Mouse (Mus musculus) embryonic facial prominence, embryonic 11.5 days (tissue): Measurements from ENCODE around the gene Os9. TPM values are rescaled to one million over a fixed set of nuclear protein-coding genes. Genes with fewer than 3 reads are reported as not detected.
A peak's percentile ranks its signal among the peaks of the same experiment; 100 is the strongest.

Source experiments
- ATAC-seq: fragments of 200-750 bp; cut with Nextera tagmentation; replicated peaks from 2 replicates; pipeline ENCODE4 v1.8.0; 2017; ENCODE audit warnings: low read depth; ENCODE audit not compliant: insufficient number of reproducible peaks, low FRiP score, low TSS enrichment
- DNase-seq: peaks from one replicate; pipeline ENCODE4 v3.0.0-alpha.2; 2015; ENCODE audit warnings: low spot score
- H3K27ac ChIP-seq: fragments of 300-500 bp; sonication (generic); replicated peaks from 2 replicates; pipeline ENCODE4 v1.5.1; 2014; ENCODE audit warnings: mild to moderate bottlenecking, low read depth, low read length, control low read depth
- H3K27me3 ChIP-seq: fragments of 300-500 bp; sonication (generic); 2 replicates; pipeline ENCODE4 v1.6.1; 2014; ENCODE audit warnings: mild to moderate bottlenecking, low read length, moderate library complexity, mixed read lengths; ENCODE audit not compliant: control insufficient read depth, insufficient read depth
- H3K36me3 ChIP-seq: fragments of 300-500 bp; sonication (generic); replicated peaks from 2 replicates; pipeline ENCODE4 v1.6.1; 2014; ENCODE audit warnings: low read depth, mild to moderate bottlenecking, low read length, moderate library complexity, mixed read lengths; ENCODE audit not compliant: control insufficient read depth, insufficient read depth
- H3K4me1 ChIP-seq: fragments of 300-500 bp; sonication (generic); 2 replicates; pipeline ENCODE4 v1.6.1; 2014; ENCODE audit warnings: low read length, mixed read lengths; ENCODE audit not compliant: control insufficient read depth, insufficient read depth
- H3K4me2 ChIP-seq: fragments of 300-500 bp; sonication (generic); 2 replicates; pipeline ENCODE4 v1.6.1; 2014; ENCODE audit warnings: low read depth, mild to moderate bottlenecking, control low read depth, low read length, moderate library complexity
- H3K4me3 ChIP-seq: fragments of 300-500 bp; sonication (generic); 2 replicates; pipeline ENCODE4 v1.5.1; 2014; ENCODE audit warnings: low read depth, low read length, control low read depth
- H3K9ac ChIP-seq: fragments of 300-500 bp; sonication (generic); replicated peaks from 2 replicates; pipeline ENCODE4 v1.6.1; 2014; ENCODE audit warnings: mild to moderate bottlenecking, control low read depth, low read length
- H3K9me3 ChIP-seq: fragments of 300-500 bp; sonication (generic); replicated peaks from 2 replicates; pipeline ENCODE4 v1.6.1; 2016; ENCODE audit warnings: mild to moderate bottlenecking, low read length, inconsistent platforms, mixed read lengths; ENCODE audit not compliant: control insufficient read depth
- WGBS: fragments of 180-500 bp; shearing (Covaris S2); extraction: QIAGEN DNeasy Blood & Tissue Kit; methylation state at CpG from one replicate; pipeline ENCODE4 v1.1.7; 2014; 5-methylcytosine and 5-hydroxymethylcytosine counted together
- polyA plus RNA-seq: library from polyadenylated mRNA; unstranded; fragments of >200 nt; fragmentation: Nextera tagmentation; extraction: Ambion mirVana; gene quantifications from 2 replicates; pipeline ENCODE4 v1.2.1, GENCODE M21; 2014

Os9 gene
- polyA plus RNA-seq, 1 experiment from 2014 or later = 29.5 TPM

DNA sequence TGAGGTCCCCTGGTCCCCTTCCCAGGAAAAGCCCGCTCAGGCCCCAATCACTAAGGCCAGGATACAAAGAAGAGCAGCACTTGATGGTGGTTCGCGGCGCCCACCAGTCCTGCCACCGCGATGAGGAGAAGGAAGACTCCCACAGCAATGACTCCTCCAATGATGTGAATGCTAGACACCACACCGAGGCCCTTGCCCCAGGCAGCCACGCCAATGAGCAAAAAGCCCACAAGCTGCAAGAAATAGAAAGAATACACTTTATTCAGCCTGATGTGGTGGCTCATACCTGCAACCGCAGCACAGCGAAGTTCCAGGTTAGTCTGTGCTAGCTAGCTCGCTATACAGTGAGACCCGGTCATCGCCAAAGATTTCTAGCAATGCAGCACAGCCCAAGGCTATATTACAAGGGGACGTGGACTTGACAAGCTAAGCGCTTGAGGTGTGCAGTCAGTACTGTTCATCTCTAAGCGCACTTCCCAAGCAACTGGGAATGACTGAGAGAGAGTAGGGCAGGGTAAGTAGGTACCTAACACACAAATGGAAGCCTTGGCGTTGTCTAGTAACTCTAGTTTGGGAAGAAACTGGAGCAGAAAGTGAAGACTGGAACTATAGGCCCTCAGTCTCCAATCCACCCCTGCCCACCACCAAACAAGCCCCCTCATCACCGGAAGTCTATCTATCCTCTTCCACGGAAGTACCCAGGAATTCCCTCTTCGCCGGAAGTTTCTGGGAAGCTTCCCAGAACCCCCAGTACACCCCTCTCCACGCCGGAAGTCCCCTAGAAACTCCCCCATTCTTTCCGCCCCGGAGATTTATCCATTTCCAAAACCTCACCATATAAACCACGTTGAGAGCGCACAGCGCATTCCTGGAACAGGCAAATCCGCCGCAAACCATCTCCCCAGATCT, 51.4 kb downstream of the Os9 start:
- peak overlapping the region; percentile 58 for H3K4me3 ChIP-seq
- H3K9me3 ChIP-seq = no peaks in the 10 kb centered on the region
- ATAC-seq (peak; percentile 66), DNase-seq (peak; percentile 80)
- H3K27me3 ChIP-seq = no peaks in the 10 kb centered on the region
- H3K4me2 ChIP-seq = peak overlapping the region; percentile 90
- H3K4me1 ChIP-seq = no peaks in the 10 kb centered on the region; the same call in 1 of the 2 replicates
- peak overlapping the region; percentile 67 for H3K9ac ChIP-seq
- WGBS = 7% methylated on average over 30 of the region's 30 CpGs
- H3K27ac ChIP-seq = peak overlapping the region; percentile 75
- H3K36me3 ChIP-seq = peaks cover 24% of the 10 kb centered on the region

DNA sequence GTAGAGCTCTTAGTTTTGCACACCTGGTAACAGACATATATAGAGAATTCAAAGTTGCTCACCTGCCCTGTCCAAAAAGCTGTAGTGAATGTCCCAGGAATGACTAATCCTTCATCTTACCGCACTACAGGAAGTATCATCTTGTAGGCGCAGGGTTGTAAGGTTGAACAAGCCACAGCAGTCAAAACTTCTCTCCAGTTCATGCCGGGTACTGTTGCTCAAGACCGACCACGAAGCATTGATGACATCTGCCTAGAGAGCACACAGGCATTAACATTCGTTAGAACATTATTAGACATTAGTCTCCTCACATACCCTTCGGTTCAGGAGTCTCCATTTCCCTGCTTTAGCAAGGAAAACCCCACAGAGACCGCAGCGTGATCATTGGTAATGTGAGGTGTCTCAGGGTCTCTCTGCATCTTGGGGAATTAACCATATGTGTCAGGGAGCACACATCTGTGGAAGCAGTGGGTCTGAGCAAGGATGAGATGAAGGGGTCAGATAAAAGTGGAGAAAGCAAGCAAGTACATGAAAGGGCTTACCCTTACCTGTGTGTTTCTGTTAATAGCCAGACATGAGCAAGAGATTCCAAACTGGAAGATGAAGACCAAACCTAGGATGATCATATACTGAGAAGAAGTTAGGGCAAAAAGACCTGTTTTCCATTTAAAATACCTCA, 52.4 kb downstream of the Os9 start:
- Histone ChIP-seq H3K4me2 (peak overlapping the region; percentile 90), H3K9me3 (no peaks in the 10 kb centered on the region), H3K36me3 (peaks cover 24% of the 10 kb centered on the region), H3K27me3 (no peaks in the 10 kb centered on the region), H3K9ac (peak overlapping the region; percentile 67), H3K27ac (no peak overlapping the region), H3K4me1 (no peaks in the 10 kb centered on the region; the same call in 1 of the 2 replicates), H3K4me3 (peak overlapping the region; percentile 58)
- no peak for DNase-seq
- no peak for ATAC-seq
- WGBS = 81% methylated on average over 9 of the region's 9 CpGs

DNA sequence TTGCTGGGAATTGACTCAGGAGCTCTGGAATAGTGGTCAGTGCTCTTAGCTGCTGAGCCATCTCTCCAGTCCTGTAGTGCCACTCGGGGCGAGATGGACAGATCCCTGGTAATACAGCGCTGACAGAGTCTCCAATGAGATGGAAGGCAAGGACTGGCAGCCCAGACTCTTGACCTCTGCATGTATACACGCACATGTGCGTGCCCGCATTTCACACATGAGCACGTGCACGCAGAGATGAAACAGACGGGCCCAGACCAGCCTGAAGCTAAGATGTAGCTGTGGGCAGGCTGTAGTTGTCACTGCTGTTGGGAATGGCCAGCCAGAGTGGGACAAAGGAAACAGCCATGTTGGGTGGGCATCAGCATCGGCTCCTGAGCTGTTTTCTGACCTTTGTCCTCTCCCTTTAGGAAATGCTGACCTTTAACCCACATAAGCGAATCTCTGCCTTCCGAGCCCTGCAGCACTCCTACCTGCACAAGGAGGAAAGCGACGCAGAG, 54.4 kb downstream of the Os9 start:
- Histone ChIP-seq H3K4me3 (no peak overlapping the region), H3K4me2 (no peak overlapping the region), H3K9me3 (no peaks in the 10 kb centered on the region), H3K4me1 (no peaks in the 10 kb centered on the region; the same call in 1 of the 2 replicates), H3K36me3 (peaks cover 24% of the 10 kb centered on the region), H3K27me3 (no peaks in the 10 kb centered on the region), H3K9ac (no peak overlapping the region), H3K27ac (no peak overlapping the region)
- WGBS = 87% methylated on average over 14 of the region's 14 CpGs
- ATAC-seq = no peak
- DNase-seq = no peak

DNA sequence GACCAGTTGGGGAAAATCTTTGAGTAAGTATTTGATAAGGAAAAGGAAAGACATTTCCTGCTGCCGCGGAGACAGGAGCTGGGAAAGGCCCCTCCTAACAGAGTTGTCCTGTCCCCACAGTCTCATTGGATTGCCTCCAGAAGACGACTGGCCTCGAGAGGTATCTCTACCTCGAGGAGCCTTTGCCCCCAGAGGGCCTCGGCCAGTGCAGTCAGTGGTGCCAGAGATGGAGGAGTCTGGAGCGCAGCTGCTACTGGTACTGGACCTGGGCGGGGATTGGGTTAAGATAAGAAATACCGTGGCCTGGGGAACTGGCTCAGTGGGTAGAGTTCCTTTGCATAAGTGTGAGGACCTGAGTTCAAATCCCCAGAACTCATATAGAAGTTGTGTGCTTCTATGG, 55.0 kb downstream of the Os9 start:
- Histone ChIP-seq H3K4me2 (no peak overlapping the region), H3K4me1 (no peaks in the 10 kb centered on the region; the same call in 1 of the 2 replicates), H3K9ac (no peak overlapping the region), H3K4me3 (no peak overlapping the region), H3K27ac (no peak overlapping the region), H3K27me3 (no peaks in the 10 kb centered on the region), H3K36me3 (peaks cover 24% of the 10 kb centered on the region), H3K9me3 (no peaks in the 10 kb centered on the region)
- DNase-seq (no peak), ATAC-seq (no peak)
- WGBS = 92% methylated on average over 9 of the region's 9 CpGs

DNA sequence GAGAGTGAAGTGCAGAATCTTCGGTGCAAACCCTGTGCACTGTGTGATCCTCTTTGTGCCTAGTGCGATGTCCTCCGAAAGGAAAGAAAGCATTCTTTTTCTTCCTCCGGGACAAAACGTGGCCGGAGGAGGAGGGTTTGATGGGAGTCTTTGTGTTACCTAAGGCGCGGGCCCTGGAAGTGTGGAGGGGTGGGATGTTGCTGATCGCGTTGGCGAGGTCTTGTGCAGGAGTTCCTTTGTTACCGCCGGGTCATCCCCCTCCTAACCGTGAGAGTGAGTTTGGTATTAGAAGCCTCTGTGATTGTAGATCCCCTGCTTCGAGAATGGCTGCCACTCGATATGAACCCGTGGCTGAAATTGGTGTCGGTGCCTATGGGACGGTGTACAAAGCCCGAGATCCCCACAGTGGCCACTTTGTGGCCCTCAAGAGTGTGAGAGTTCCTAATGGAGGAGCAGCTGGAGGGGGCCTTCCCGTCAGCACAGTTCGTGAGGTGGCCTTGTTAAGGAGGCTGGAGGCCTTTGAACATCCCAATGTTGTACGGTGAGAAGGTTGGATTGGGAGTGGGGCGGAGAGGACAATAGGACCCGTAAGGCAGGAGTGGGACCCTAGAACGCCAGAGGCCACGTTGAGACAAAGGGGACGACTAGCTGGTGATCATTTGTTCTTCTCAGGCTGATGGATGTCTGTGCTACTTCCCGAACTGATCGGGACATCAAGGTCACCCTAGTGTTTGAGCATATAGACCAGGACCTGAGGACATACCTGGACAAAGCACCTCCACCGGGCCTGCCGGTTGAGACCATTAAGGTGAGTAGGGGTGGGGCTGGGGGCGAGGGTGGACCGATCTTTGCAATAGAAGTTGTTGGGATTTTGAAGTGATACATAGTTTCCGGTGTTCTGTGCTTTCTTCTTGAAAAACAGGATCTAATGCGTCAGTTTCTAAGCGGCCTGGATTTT, 56.7 kb downstream of the Os9 start:
- no peak; the same call in 1 of the 2 replicates for ATAC-seq
- Histone ChIP-seq H3K27me3 (peaks cover 9% of the 10 kb centered on the region), H3K9me3 (no peaks in the 10 kb centered on the region), H3K36me3 (peaks cover 24% of the 10 kb centered on the region), H3K4me3 (peak overlapping the region; percentile 84), H3K4me2 (peak overlapping the region; percentile 73), H3K4me1 (no peaks in the 10 kb centered on the region; the same call in 1 of the 2 replicates), H3K27ac (peak overlapping the region; percentile 81), H3K9ac (peak overlapping the region; percentile 98)
- 12% methylated on average over 37 of the region's 37 CpGs for WGBS
- no peak for DNase-seq

DNA sequence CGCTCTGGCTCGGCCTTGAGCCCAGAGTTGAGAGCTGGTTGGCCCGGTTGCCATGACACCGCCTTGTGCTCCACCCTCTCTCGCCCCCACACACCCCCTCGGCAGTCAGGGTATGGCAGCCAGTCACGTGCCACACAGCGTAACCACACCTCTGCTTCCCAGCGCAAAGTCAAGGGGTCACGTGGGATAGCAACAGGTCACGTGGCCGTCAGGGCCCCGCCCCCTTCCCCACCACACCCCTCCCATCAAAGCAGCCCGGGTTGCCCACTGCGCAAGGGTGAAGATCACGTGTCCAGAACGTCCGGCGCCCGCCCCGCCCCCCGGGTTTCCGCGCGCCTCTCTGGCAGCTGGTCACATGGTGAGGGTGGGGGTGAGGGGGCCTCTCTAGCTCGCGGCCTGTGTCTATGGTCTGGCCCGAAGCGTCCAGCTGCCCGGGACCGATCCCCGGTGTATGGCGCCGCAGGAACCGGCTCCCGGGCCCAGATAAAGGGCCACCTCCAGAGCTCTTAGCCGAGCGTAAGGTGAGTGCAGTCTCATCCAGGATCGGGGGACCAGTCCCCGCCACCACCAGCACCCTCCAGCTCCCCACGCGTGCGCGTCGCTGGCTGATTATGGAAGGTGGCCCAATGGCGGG, 57.6 kb downstream of the Os9 start, which contains the start of gene Cdk4:
Gene Cdk4, plus strand, starts transcription at position 296 of the 634 bp plus-strand sequence.
- peaks cover 12% of the 10 kb centered on the region for H3K27me3 ChIP-seq
- no peaks in the 10 kb centered on the region for H3K9me3 ChIP-seq
- H3K4me1 ChIP-seq = peaks cover 2% of the 10 kb centered on the region; the same call in 1 of the 2 replicates
- peak within 1 kb of the TSS; percentile 98 for H3K9ac ChIP-seq
- DNase-seq = peak; percentile 99
- H3K4me2 ChIP-seq = peak within 1 kb of the TSS; percentile 73
- peak within 1 kb of the TSS; percentile 84 for H3K4me3 ChIP-seq
- H3K36me3 ChIP-seq = peaks cover 24% of the 10 kb centered on the region
- under 1% methylated on average over 46 of the region's 46 CpGs for WGBS
- peak within 1 kb of the TSS; percentile 81 for H3K27ac ChIP-seq
- peak; percentile 85 for ATAC-seq

DNA sequence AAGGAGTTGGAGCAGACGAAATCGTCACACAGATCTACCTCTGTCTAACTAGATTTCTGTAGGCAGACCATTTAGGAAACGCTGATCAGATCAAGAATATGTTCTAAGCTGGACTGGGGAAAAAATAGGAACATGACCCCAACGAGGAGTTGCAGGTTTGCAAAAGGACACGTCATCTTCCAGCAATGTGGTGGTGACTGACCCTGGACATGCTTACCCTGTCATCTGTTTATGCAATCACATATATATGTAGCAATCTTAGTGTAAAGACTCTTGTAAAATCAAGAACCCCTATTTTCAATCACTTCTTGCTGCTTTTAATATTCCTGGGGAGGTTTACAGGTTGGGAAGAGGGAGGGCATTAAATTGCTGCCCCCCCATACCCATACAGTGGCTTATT, 58.4 kb downstream of the Os9 start:
- H3K27me3 ChIP-seq = peaks cover 12% of the 10 kb centered on the region
- H3K4me2 ChIP-seq = no peak overlapping the region
- H3K27ac ChIP-seq = no peak overlapping the region
- WGBS = 81% methylated on average over 5 of the region's 5 CpGs
- H3K4me3 ChIP-seq = no peak overlapping the region
- peaks cover 19% of the 10 kb centered on the region for H3K36me3 ChIP-seq
- no peak overlapping the region for H3K9ac ChIP-seq
- ATAC-seq = no peak
- DNase-seq = no peak
- peaks cover 2% of the 10 kb centered on the region; the same call in 1 of the 2 replicates for H3K4me1 ChIP-seq
- no peaks in the 10 kb centered on the region for H3K9me3 ChIP-seq
